Comparison of ENCODE assay signal across 15 mouse cellular contexts in the genomic region with DNA sequence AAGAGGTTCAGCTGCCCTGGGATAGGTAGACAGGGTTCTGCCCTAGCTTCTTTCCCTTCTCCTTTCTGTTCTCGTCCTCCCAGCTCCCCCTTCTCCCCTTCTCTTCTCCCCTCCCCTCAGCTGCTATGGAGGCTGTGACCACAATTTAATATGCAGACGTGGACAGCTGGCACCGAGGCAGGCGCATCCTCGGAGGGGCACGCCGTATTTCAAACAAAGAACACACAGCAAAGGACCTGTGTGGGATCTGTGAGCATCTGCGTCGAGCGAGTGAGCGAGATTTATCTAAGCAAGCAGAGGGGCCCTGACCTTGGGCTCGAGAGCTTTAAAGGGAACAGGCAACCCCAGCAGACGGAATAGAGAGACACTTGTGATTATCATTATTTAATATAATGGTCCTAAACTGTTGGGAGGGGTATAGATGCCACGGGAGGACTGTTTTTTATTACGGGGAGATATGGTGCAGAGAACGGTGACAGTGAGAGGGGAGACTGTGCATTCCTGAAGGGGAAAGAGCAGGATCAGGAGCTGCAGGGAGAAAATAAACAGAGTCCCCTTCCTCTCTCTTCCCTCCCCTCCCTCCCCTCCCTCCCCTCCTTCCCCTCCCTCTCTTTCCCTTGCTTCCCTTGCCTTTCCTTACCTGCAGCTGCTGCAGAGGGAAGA. TPM values are rescaled to one million over a fixed set of nuclear protein-coding genes. Genes with fewer than 3 reads are reported as not detected.
DNase-seq lines count a peak whose midpoint lies in the region; ATAC-seq and TF ChIP-seq lines count a peak whose summit lies in the region.
"Had no signal": no experiment of that assay in that cellular context is flagged by ENCODE, and none has a peak within 500 bp of the region (broad histone marks: within the 10 kb centered on the region; RNA-seq: fewer than 3 reads in every experiment).

No protein-coding gene starts in this region.

- no peak for DNase-seq in heart, postnatal 4 days
- DNase-seq in embryonic facial prominence, embryonic 14.5 days (ENCODE audit: low spot score): no peak
- DNase-seq in midbrain, postnatal 0 days (ENCODE audit: low spot score): peak; percentile 54
- no peak for DNase-seq in frontal cortex, adult 2 months (ENCODE audit: extremely low spot score in 1 of 2, low spot score in 1 of 2)
- DNase-seq in c-Kit-positive CD71-positive TER-119-positive erythroid progenitor cells, embryonic 14.5 days (ENCODE audit: low spot score): no peak
- DNase-seq in liver, postnatal 0 days: no peak
- DNase-seq: adrenal gland, postnatal 14 days; cerebellum, postnatal 25 days; gastrocnemius, postnatal 10 days; kidney, adult 11 months; lung, postnatal 4 days had no signal

- H3K9ac ChIP-seq in heart, embryonic 12.5 days: 0 out of 2 replicates have a peak overlapping the region, but pooled peaks have one; percentile 19
- peak overlapping the region; percentile 1; the same call in 1 of the 2 replicates for H3K9ac ChIP-seq in embryonic facial prominence, embryonic 14.5 days (ENCODE audit: low read depth, low read length)
- peak overlapping the region; percentile 51 for H3K9ac ChIP-seq in hindbrain, embryonic 16.5 days (ENCODE audit: low read depth, low read length)
- peak overlapping the region; percentile 33 for H3K9ac ChIP-seq in midbrain, postnatal 0 days (replicated peaks; ENCODE audit: low read length, poor library complexity, severe bottlenecking)
- no peak overlapping the region for H3K9ac ChIP-seq in liver, postnatal 0 days (replicated peaks)
- H3K9ac ChIP-seq: stomach, embryonic 15.5 days had no signal

- peaks cover 87% of the 10 kb centered on the region for H3K27me3 ChIP-seq in heart, embryonic 12.5 days (replicated peaks)
- H3K27me3 ChIP-seq in embryonic facial prominence, embryonic 14.5 days (replicated peaks; ENCODE audit: control insufficient read depth, insufficient read depth, low read length): peaks cover 12% of the 10 kb centered on the region
- H3K27me3 ChIP-seq in hindbrain, embryonic 16.5 days (replicated peaks; ENCODE audit: control insufficient read depth, insufficient read depth, low read length): peaks cover 6% of the 10 kb centered on the region; the same call in 1 of the 2 replicates
- H3K27me3 ChIP-seq in midbrain, postnatal 0 days (ENCODE audit: insufficient read depth, low read length): no peaks in the 10 kb centered on the region
- peaks cover 27% of the 10 kb centered on the region for H3K27me3 ChIP-seq in liver, postnatal 0 days (ENCODE audit: insufficient read depth, low read length)

- peaks cover 25% of the 10 kb centered on the region for H3K4me1 ChIP-seq in heart, embryonic 12.5 days (replicated peaks)
- peaks cover 3% of the 10 kb centered on the region; the same call in 1 of the 2 replicates for H3K4me1 ChIP-seq in embryonic facial prominence, embryonic 14.5 days (ENCODE audit: control insufficient read depth, insufficient read depth, low read length)
- H3K4me1 ChIP-seq in hindbrain, embryonic 16.5 days (ENCODE audit: control insufficient read depth, insufficient read depth, low read depth, low read length): peaks cover 28% of the 10 kb centered on the region
- peaks cover 8% of the 10 kb centered on the region for H3K4me1 ChIP-seq in midbrain, postnatal 0 days (ENCODE audit: insufficient read depth, low read length)
- no peaks in the 10 kb centered on the region for H3K4me1 ChIP-seq in liver, postnatal 0 days (ENCODE audit: insufficient read depth)

- H3K4me3 ChIP-seq in heart, embryonic 12.5 days: 0 out of 2 replicates have a peak overlapping the region, but pooled peaks have one; percentile 2
- H3K4me3 ChIP-seq in embryonic facial prominence, embryonic 14.5 days (ENCODE audit: low read depth, low read length): no peak overlapping the region
- H3K4me3 ChIP-seq in hindbrain, embryonic 16.5 days (ENCODE audit: low read length): no peak overlapping the region
- H3K4me3 ChIP-seq in midbrain, postnatal 0 days (ENCODE audit: low read depth, low read length): no peak overlapping the region
- H3K4me3 ChIP-seq in liver, postnatal 0 days (ENCODE audit: low read depth, low read length): no peak overlapping the region
- H3K4me3 ChIP-seq: stomach, embryonic 15.5 days had no signal

- 15% methylated on average over 16 of the region's 16 CpGs for whole genome bisulfite sequencing in heart, embryonic 12.5 days
- 9% methylated on average over 16 of the region's 16 CpGs for WGBS in embryonic facial prominence, embryonic 14.5 days
- 3% methylated on average over 16 of the region's 16 CpGs for WGBS in hindbrain, embryonic 16.5 days
- 3% methylated on average over 16 of the region's 16 CpGs for WGBS in midbrain, postnatal 0 days
- 18% methylated on average over 16 of the region's 16 CpGs for WGBS in liver, postnatal 0 days (ENCODE audit: insufficient replicate concordance)

- peak overlapping the region; percentile 40 for H3K4me2 ChIP-seq in heart, embryonic 12.5 days
- peak overlapping the region; percentile 31 for H3K4me2 ChIP-seq in embryonic facial prominence, embryonic 14.5 days (ENCODE audit: low read depth, low read length)
- H3K4me2 ChIP-seq in hindbrain, embryonic 16.5 days (ENCODE audit: low read length): peak overlapping the region; percentile 21; the same call in 1 of the 2 replicates
- no peak overlapping the region for H3K4me2 ChIP-seq in midbrain, postnatal 0 days (ENCODE audit: low read depth, low read length, poor library complexity, severe bottlenecking)
- H3K4me2 ChIP-seq in liver, postnatal 0 days (ENCODE audit: low read depth, low read length): no peak overlapping the region
- H3K4me2 ChIP-seq: stomach, embryonic 15.5 days had no signal

- ATAC-seq in heart, embryonic 12.5 days (ENCODE audit: insufficient number of reproducible peaks, low FRiP score): no peak
- ATAC-seq in embryonic facial prominence, embryonic 14.5 days (ENCODE audit: low read depth): peak; percentile 42; the same call in 1 of the 2 replicates
- ATAC-seq in hindbrain, embryonic 16.5 days: peak; percentile 77
- 0 out of 2 replicates have a peak, but pooled peaks have one; percentile 13 for ATAC-seq in midbrain, postnatal 0 days (ENCODE audit: low FRiP score)
- ATAC-seq in liver, postnatal 0 days: no peak

- TF ChIP-seq CTCF in midbrain, postnatal 0 days (IDR thresholded peaks at IDR 0.05): no peak
- no peak for TF ChIP-seq CTCF in liver, postnatal 0 days (IDR thresholded peaks at IDR 0.05; ENCODE audit: low read depth)

- no peak overlapping the region for H3K27ac ChIP-seq in heart, embryonic 12.5 days (ENCODE audit: poor library complexity, severe bottlenecking)
- H3K27ac ChIP-seq in embryonic facial prominence, embryonic 14.5 days (replicated peaks; ENCODE audit: low read depth, low read length): peak overlapping the region; percentile 39; the same call in 1 of the 2 replicates
- H3K27ac ChIP-seq in hindbrain, embryonic 16.5 days (ENCODE audit: low read depth, low read length): peak overlapping the region; percentile 49
- peak overlapping the region; percentile 74 for H3K27ac ChIP-seq in midbrain, postnatal 0 days (ENCODE audit: low read depth, low read length)
- H3K27ac ChIP-seq in liver, postnatal 0 days (ENCODE audit: low read depth): no peak overlapping the region
- H3K27ac ChIP-seq: stomach, embryonic 15.5 days had no signal

- H3K36me3 ChIP-seq in heart, embryonic 12.5 days: no peaks in the 10 kb centered on the region
- no peaks in the 10 kb centered on the region for H3K36me3 ChIP-seq in embryonic facial prominence, embryonic 14.5 days (ENCODE audit: control insufficient read depth, insufficient read depth, low read length)
- no peaks in the 10 kb centered on the region for H3K36me3 ChIP-seq in hindbrain, embryonic 16.5 days (ENCODE audit: control insufficient read depth, insufficient read depth, low read length)
- H3K36me3 ChIP-seq in midbrain, postnatal 0 days (ENCODE audit: insufficient read depth, low read length): no peaks in the 10 kb centered on the region
- no peaks in the 10 kb centered on the region for H3K36me3 ChIP-seq in liver, postnatal 0 days (replicated peaks; ENCODE audit: insufficient read depth, low read length)
- H3K36me3 ChIP-seq: stomach, embryonic 15.5 days had no signal

- no peak for TF ChIP-seq EP300 in liver, postnatal 0 days (IDR thresholded peaks at IDR 0.05; ENCODE audit: low read depth)

- no peaks in the 10 kb centered on the region for H3K9me3 ChIP-seq in heart, embryonic 12.5 days (replicated peaks)
- H3K9me3 ChIP-seq in embryonic facial prominence, embryonic 14.5 days (ENCODE audit: control insufficient read depth, low read length): no peaks in the 10 kb centered on the region
- no peaks in the 10 kb centered on the region for H3K9me3 ChIP-seq in hindbrain, embryonic 16.5 days (ENCODE audit: control insufficient read depth, low read length)
- H3K9me3 ChIP-seq in midbrain, postnatal 0 days (ENCODE audit: low read length): no peaks in the 10 kb centered on the region
- H3K9me3 ChIP-seq in liver, postnatal 0 days (ENCODE audit: low read length): no peaks in the 10 kb centered on the region
- H3K9me3 ChIP-seq: stomach, embryonic 15.5 days had no signal

RNA-seq across cellular contexts. Expression of gene Gm11733, which starts 21.8 kb away (rescaled TPM):
- polyA plus RNA-seq in heart, embryonic 12.5 days (2016; fragmentation: Nextera tagmentation; extraction: Ambion mirVana): not detected in 2 replicates
- total RNA-seq in heart, postnatal 4 days (2021): not detected
- 0.08 and 0.10 TPM in 2 replicates for polyA plus RNA-seq in embryonic facial prominence, embryonic 14.5 days (2014; fragmentation: Nextera tagmentation; extraction: Ambion mirVana)
- polyA plus RNA-seq in hindbrain, embryonic 16.5 days (2015; fragmentation: Nextera tagmentation; extraction: Ambion mirVana): 0.06 TPM in 2 replicates
- total RNA-seq in midbrain, postnatal 0 days (2014; rRNA removed): 0.38 TPM in 1 of 2 replicates, not detected in the other
- polyA plus RNA-seq in midbrain, postnatal 0 days (2015; fragmentation: Nextera tagmentation; extraction: Ambion mirVana): 0.07 TPM in 1 of 2 replicates, not detected in the other
- 0.25 and 0.34 TPM in 2 replicates for polyA plus RNA-seq in frontal cortex, adult 2 months (2012; rRNA removed)
- polyA plus RNA-seq in liver, postnatal 0 days (2015; fragmentation: Nextera tagmentation; extraction: Ambion mirVana): not detected in 2 replicates
- total RNA-seq: adrenal gland, postnatal 14 days; gastrocnemius, postnatal 10 days; left cerebral cortex, postnatal 25 days had no signal
- polyA plus RNA-seq: stomach, embryonic 15.5 days had no signal

Comparison
In these comparisons a context has a peak if more than half of its experiments do, and no peak if none do; other contexts are left out.
1. ATAC-seq: peak in embryonic facial prominence, embryonic 14.5 days (single experiment), hindbrain, embryonic 16.5 days (single experiment) and midbrain, postnatal 0 days (single experiment); none in heart, embryonic 12.5 days (single experiment) and liver, postnatal 0 days (single experiment).
2. H3K27ac ChIP-seq: peak in embryonic facial prominence, embryonic 14.5 days (single experiment), hindbrain, embryonic 16.5 days (single experiment) and midbrain, postnatal 0 days (single experiment); none in heart, embryonic 12.5 days (single experiment) and liver, postnatal 0 days (single experiment).
3. H3K4me2 ChIP-seq: peak in heart, embryonic 12.5 days (single experiment), embryonic facial prominence, embryonic 14.5 days (single experiment) and hindbrain, embryonic 16.5 days (single experiment); none in midbrain, postnatal 0 days (single experiment) and liver, postnatal 0 days (single experiment).